Mouse (Mus musculus) lung, adult 2 months (tissue): ENCODE data around the gene Dnajb8.

Experiments
- CTCF ChIP-seq: fragments of 200-500 bp; IDR thresholded peaks from 2 replicates; pipeline ENCODE4 v1.5.1; 2011; ENCODE audit warnings: mild to moderate bottlenecking, low read length, control low read depth; ENCODE audit not compliant: insufficient read depth
- POLR2A ChIP-seq: fragments of 200-500 bp; IDR thresholded peaks from 2 replicates; pipeline ENCODE4 v1.6.1; 2011; ENCODE audit warnings: low read depth, mild to moderate bottlenecking, control low read depth, low read length, borderline replicate concordance; ENCODE audit errors: extremely low read depth

GRCm38 (mm10) chr6:88201926-88202700 is 20.0 kb upstream of the Dnajb8 start:
- 0 out of 2 replicates have a peak, but pooled peaks have one; percentile 1 for TF ChIP-seq POLR2A
- no peak for TF ChIP-seq CTCF
